Mouse (Mus musculus) heart, embryonic 12.5 days (tissue): ENCODE data around the gene Hist1h4h. TPM values are rescaled to one million over a fixed set of nuclear protein-coding genes. Genes with fewer than 3 reads are reported as not detected.

Source experiments
- ATAC-seq: fragments of 200-750 bp; cut with Nextera tagmentation; 2 replicates; pipeline ENCODE4 v1.8.0; 2017; ENCODE audit warnings: moderate TSS enrichment, moderate library complexity; ENCODE audit not compliant: insufficient number of reproducible peaks, low FRiP score
- H3K27ac ChIP-seq: fragments of 300-500 bp; sonication (generic); 2 replicates; pipeline ENCODE4 v1.5.1; 2016; ENCODE audit warnings: mild to moderate bottlenecking, moderate library complexity; ENCODE audit not compliant: poor library complexity, severe bottlenecking
- H3K27me3 ChIP-seq: fragments of 300-500 bp; sonication (generic); replicated peaks from 2 replicates; pipeline ENCODE4 v1.6.1; 2016; ENCODE audit warnings: mild to moderate bottlenecking, moderate library complexity
- H3K36me3 ChIP-seq: fragments of 300-500 bp; sonication (generic); 2 replicates; pipeline ENCODE4 v1.6.1; 2016; ENCODE audit warnings: mild to moderate bottlenecking, moderate library complexity
- H3K4me1 ChIP-seq: fragments of 300-500 bp; sonication (generic); replicated peaks from 2 replicates; pipeline ENCODE4 v1.6.1; 2016; ENCODE audit warnings: mild to moderate bottlenecking
- H3K4me2 ChIP-seq: fragments of 300-500 bp; sonication (generic); 2 replicates; pipeline ENCODE4 v1.6.1; 2016; ENCODE audit warnings: mild to moderate bottlenecking, moderate library complexity
- H3K4me3 ChIP-seq: fragments of 300-500 bp; sonication (generic); 2 replicates; pipeline ENCODE4 v1.5.1; 2016; ENCODE audit warnings: mild to moderate bottlenecking
- H3K9ac ChIP-seq: fragments of 300-500 bp; sonication (generic); 2 replicates; pipeline ENCODE4 v1.6.1; 2016; ENCODE audit warnings: mild to moderate bottlenecking, moderate library complexity
- H3K9me3 ChIP-seq: fragments of 300-500 bp; sonication (generic); replicated peaks from 2 replicates; pipeline ENCODE4 v1.6.1; 2016; ENCODE audit warnings: mild to moderate bottlenecking, moderate library complexity
- WGBS: fragments of 180-500 bp; shearing (Covaris S2); methylation state at CpG from one replicate; pipeline ENCODE4 v1.1.7; 2016; 5-methylcytosine and 5-hydroxymethylcytosine counted together
- polyA plus RNA-seq: library from polyadenylated mRNA; unstranded; fragments of >200 nt; fragmentation: Nextera tagmentation; extraction: Ambion mirVana; gene quantifications from 2 replicates; pipeline ENCODE4 v1.2.1, GENCODE M21; 2016

Hist1h4h gene
- 4.4 and 5.2 TPM in 2 replicates for polyA plus RNA-seq

- ATAC-seq: peak; percentile 83
- Histone ChIP-seq H3K9me3 (no peaks in the 10 kb centered on the region), H3K4me3 (peak within 1 kb of the TSS; percentile 63), H3K9ac (peak within 1 kb of the TSS; percentile 85), H3K27me3 (no peaks in the 10 kb centered on the region), H3K27ac (peak within 1 kb of the TSS; percentile 97), H3K36me3 (no peaks in the 10 kb centered on the region), H3K4me1 (peaks cover 25% of the 10 kb centered on the region), H3K4me2 (peak within 1 kb of the TSS; percentile 67)
- under 1% methylated on average over 61 of the region's 70 CpGs for WGBS
Measured at GRCm38 (mm10) chr13:23530901-23531875, at the start of gene Hist1h4h. Hist1h4h (plus strand) TSS chr13:23531050.

- H3K9me3 ChIP-seq: no peaks in the 10 kb centered on the region
- no peak for ATAC-seq
- 78% methylated on average over 2 of the region's 2 CpGs for WGBS
- H3K9ac ChIP-seq: no peak overlapping the region
- H3K4me1 ChIP-seq: peaks cover 2% of the 10 kb centered on the region
- no peaks in the 10 kb centered on the region for H3K36me3 ChIP-seq
- no peak overlapping the region for H3K27ac ChIP-seq
- peaks cover 8% of the 10 kb centered on the region; the same call in 1 of the 2 replicates for H3K27me3 ChIP-seq
- H3K4me2 ChIP-seq: no peak overlapping the region
- H3K4me3 ChIP-seq: no peak overlapping the region
Measured at GRCm38 (mm10) chr13:23483153-23483552, 47.7 kb upstream of the Hist1h4h start.

DNA sequence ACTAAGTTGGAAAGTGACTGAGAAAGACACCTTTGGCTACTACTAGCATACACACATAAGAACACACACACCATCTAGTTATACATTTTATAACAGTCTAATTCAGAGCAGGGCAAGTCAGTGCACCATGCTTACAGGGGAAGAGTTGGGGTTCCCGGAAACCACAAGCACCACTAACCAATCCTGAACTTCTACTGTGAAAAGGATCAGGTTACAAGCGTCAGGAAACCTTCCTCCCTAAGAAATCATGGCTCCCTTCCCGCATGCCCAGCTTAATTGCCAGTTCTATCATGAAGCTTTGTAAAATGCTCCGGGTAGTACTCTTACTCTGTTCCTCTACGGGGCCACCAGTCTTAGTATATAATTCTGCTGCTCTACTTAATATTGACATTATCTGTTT, 45.6 kb upstream of the Hist1h4h start:
- ATAC-seq: no peak
- H3K9me3 ChIP-seq: no peaks in the 10 kb centered on the region
- no peak overlapping the region for H3K27ac ChIP-seq
- H3K36me3 ChIP-seq: no peaks in the 10 kb centered on the region
- 44% methylated on average over 5 of the region's 5 CpGs for WGBS
- H3K4me1 ChIP-seq: peaks cover 5% of the 10 kb centered on the region
- no peak overlapping the region for H3K4me2 ChIP-seq
- H3K27me3 ChIP-seq: peaks cover 8% of the 10 kb centered on the region; the same call in 1 of the 2 replicates
- no peak overlapping the region for H3K9ac ChIP-seq
- H3K4me3 ChIP-seq: no peak overlapping the region

- peak within 1 kb of the TSS; percentile 39 for H3K4me3 ChIP-seq
- H3K27ac ChIP-seq: no peak within 1 kb of the TSS
- peaks cover 13% of the 10 kb centered on the region for H3K4me1 ChIP-seq
- ATAC-seq: peak; percentile 85
- peak within 1 kb of the TSS; percentile 68 for H3K4me2 ChIP-seq
- H3K9me3 ChIP-seq: no peaks in the 10 kb centered on the region
- peak within 1 kb of the TSS; percentile 38 for H3K9ac ChIP-seq
- 5% methylated on average over 14 of the region's 14 CpGs for WGBS
- no peaks in the 10 kb centered on the region for H3K36me3 ChIP-seq
- H3K27me3 ChIP-seq: peaks cover 8% of the 10 kb centered on the region; the same call in 1 of the 2 replicates
Measured at GRCm38 (mm10) chr13:23488400-23489322, 42.2 kb upstream of the Hist1h4h start, which contains the start of gene Btn2a2. Btn2a2 (minus strand) TSS chr13:23488857.

DNA sequence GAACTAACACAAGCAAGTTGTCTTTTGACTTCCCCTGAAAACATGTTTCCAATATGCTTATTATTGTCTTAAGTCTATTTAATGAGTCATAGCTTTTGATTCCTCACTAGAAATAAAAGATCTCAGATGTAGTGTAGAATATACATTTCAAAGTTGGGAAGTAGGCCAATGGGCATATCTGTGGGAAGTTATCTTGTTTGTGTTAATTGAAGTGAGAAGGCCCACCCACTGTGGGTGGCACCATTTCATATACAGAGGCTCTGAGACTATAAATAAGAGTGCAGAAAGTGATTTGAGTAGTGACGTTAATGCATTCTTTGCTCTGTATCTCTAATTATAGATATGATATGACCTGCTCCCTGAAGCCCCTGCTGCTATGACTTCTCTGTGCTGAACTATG, 40.0 kb upstream of the Hist1h4h start:
- WGBS: 21% methylated on average over 1 of the region's 1 CpGs
- Histone ChIP-seq H3K4me3 (no peak overlapping the region), H3K36me3 (no peaks in the 10 kb centered on the region), H3K27ac (no peak overlapping the region), H3K9ac (no peak overlapping the region), H3K27me3 (peaks cover 8% of the 10 kb centered on the region; the same call in 1 of the 2 replicates), H3K4me2 (no peak overlapping the region), H3K4me1 (peaks cover 13% of the 10 kb centered on the region), H3K9me3 (no peaks in the 10 kb centered on the region)
- no peak for ATAC-seq

DNA sequence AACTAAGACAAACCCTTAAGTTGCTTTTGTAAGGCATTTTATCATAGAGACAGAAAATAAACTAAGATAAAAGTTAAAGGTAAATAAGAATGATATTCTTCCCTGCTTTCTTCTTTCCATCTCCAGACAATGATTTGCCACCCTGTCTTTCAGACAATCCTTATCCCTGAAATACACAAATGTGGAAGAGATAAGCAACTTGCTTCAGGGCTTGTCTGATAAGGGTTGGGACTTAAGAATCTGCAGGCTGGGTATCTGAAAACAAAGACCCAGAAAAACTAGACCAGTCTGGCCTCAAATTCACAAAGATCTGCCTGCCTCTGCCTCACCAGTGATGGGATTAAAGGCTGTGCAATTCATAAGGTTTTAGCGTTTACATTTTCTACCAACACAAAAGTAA, 39.6 kb upstream of the Hist1h4h start:
- H3K4me1 ChIP-seq: peaks cover 13% of the 10 kb centered on the region
- no peaks in the 10 kb centered on the region for H3K36me3 ChIP-seq
- H3K9ac ChIP-seq: no peak overlapping the region
- no peak for ATAC-seq
- H3K9me3 ChIP-seq: no peaks in the 10 kb centered on the region
- H3K27me3 ChIP-seq: peaks cover 8% of the 10 kb centered on the region; the same call in 1 of the 2 replicates
- 10% methylated on average over 1 of the region's 1 CpGs for WGBS
- no peak overlapping the region for H3K4me2 ChIP-seq
- H3K4me3 ChIP-seq: no peak overlapping the region
- no peak overlapping the region for H3K27ac ChIP-seq

- Histone ChIP-seq H3K4me2 (peak overlapping the region; percentile 63), H3K36me3 (no peaks in the 10 kb centered on the region), H3K9me3 (no peaks in the 10 kb centered on the region), H3K9ac (peak overlapping the region; percentile 49; the same call in 1 of the 2 replicates), H3K4me1 (peaks cover 13% of the 10 kb centered on the region), H3K27ac (no peak overlapping the region), H3K27me3 (peaks cover 7% of the 10 kb centered on the region; the same call in 1 of the 2 replicates), H3K4me3 (peak overlapping the region; percentile 46)
- ATAC-seq: no peak
- 7% methylated on average over 14 of the region's 14 CpGs for WGBS
Measured at GRCm38 (mm10) chr13:23491990-23492389, 38.9 kb upstream of the Hist1h4h start.

DNA sequence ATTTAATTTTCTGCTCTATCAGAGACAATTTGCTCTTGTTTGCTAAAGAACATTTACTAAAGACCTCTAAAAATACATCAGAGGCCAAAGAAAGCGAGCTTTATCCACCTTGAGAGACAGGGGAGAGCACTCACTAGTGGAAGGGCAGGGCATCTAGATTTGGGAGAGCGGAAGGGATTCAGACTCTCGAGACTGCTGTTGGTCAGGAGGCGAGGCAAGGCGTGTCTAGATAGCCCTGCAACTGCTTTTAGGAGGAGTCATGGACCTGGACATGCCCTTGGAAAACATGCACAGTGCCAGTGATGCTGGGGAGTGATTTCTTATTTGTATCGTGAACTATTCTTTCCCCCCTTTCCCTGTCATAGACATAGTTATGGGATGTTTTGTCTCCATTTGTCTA, 35.3 kb upstream of the Hist1h4h start:
- ATAC-seq: no peak
- H3K27me3 ChIP-seq: no peaks in the 10 kb centered on the region
- H3K4me1 ChIP-seq: peaks cover 10% of the 10 kb centered on the region
- H3K27ac ChIP-seq: no peak overlapping the region
- H3K4me2 ChIP-seq: no peak overlapping the region
- WGBS: 76% methylated on average over 6 of the region's 6 CpGs
- no peak overlapping the region for H3K9ac ChIP-seq
- H3K36me3 ChIP-seq: no peaks in the 10 kb centered on the region
- no peaks in the 10 kb centered on the region for H3K9me3 ChIP-seq
- H3K4me3 ChIP-seq: no peak overlapping the region

DNA sequence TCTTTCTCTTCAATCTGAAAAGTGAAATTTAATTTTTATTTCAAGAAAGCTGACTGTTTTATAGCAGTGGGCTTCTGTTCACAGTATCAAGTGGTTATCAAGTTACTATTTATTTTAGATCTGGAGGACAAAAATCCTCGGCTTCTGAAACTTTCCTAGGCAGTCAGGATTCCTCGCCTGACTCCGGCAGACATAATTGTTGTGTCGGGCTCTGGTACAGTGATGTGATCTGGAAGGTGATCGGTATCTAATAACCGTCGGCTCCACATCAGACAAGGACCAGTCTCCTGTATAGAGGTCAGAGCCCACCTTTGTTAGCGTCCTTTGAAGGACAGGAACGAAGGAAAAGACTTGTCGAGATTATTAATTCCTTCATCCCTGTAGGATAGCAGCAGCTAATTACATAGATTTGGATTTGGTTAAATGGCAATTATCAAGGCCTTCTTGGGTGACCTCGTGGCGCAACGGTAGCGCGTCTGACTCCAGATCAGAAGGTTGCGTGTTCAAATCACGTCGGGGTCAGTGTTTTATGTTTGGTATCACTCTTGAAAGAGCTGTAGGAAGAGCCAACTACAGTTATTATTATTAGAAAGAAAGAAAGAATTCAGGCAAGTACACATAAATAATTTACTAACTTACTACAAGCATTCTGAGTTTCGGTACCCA, 33.1 kb upstream of the Hist1h4h start:
- no peak for ATAC-seq
- H3K9ac ChIP-seq: no peak overlapping the region; the same call in 1 of the 2 replicates
- H3K27ac ChIP-seq: peak overlapping the region; percentile 36; the same call in 1 of the 2 replicates
- WGBS: 3% methylated on average over 19 of the region's 19 CpGs
- H3K9me3 ChIP-seq: no peaks in the 10 kb centered on the region
- H3K4me3 ChIP-seq: peak overlapping the region; percentile 45
- H3K4me2 ChIP-seq: peak overlapping the region; percentile 68
- no peaks in the 10 kb centered on the region for H3K36me3 ChIP-seq
- H3K4me1 ChIP-seq: peaks cover 5% of the 10 kb centered on the region; the same call in 1 of the 2 replicates
- H3K27me3 ChIP-seq: no peaks in the 10 kb centered on the region

GRCm38 (mm10) chr13:23498653-23499052, 32.2 kb upstream of the Hist1h4h start:
- Histone ChIP-seq H3K27ac (peak overlapping the region; percentile 36), H3K4me1 (peaks cover 8% of the 10 kb centered on the region; the same call in 1 of the 2 replicates), H3K4me2 (peak overlapping the region; percentile 68), H3K27me3 (no peaks in the 10 kb centered on the region), H3K36me3 (no peaks in the 10 kb centered on the region), H3K9me3 (no peaks in the 10 kb centered on the region), H3K9ac (peak overlapping the region; percentile 25; the same call in 1 of the 2 replicates), H3K4me3 (peak overlapping the region; percentile 45)
- no peak for ATAC-seq
- 8% methylated on average over 10 of the region's 10 CpGs for WGBS
